Mouse (Mus musculus): ENCODE measurements around the gene Cdc5l.

- no peak for TF ChIP-seq CTCF (IDR thresholded peaks at IDR 0.05; ENCODE audit: insufficient read depth, low read depth, low read length)
- no peak for TF ChIP-seq POLR2A (IDR thresholded peaks at IDR 0.05; ENCODE audit: insufficient read depth, low read depth, low read length)
These were observed 25.0 kb upstream of the Cdc5l start for GRCm38 (mm10) chr17:45458516-45458915.

All from olfactory bulb, adult 2 months (tissue).